Mouse (Mus musculus): ENCODE results near the gene Ptov1. TPM values are rescaled to one million over a fixed set of nuclear protein-coding genes. Genes with fewer than 3 reads are reported as not detected.
A peak's percentile ranks its signal among the peaks of the same experiment; 100 is the strongest.

The Ptov1 gene
- total and polyA plus RNA-seq, 2 experiments from 2014 or later = 430 to 500 TPM

GRCm38 (mm10) chr7:44896499-44896898, 26.9 kb upstream of the Ptov1 start:
- 18% methylated on average over 10 of the region's 10 CpGs for WGBS
- peak overlapping the region; percentile 81 for H3K9ac ChIP-seq (replicated peaks; ENCODE audit: low read length, poor library complexity, severe bottlenecking)
- H3K36me3 ChIP-seq (ENCODE audit: insufficient read depth, low read length) = peaks cover 19% of the 10 kb centered on the region
- DNase-seq (ENCODE audit: low spot score) (no peak), ATAC-seq (ENCODE audit: low FRiP score) (no peak)
- peak overlapping the region; percentile 57 for H3K4me3 ChIP-seq (ENCODE audit: low read depth, low read length)
- peak overlapping the region; percentile 91 for H3K27ac ChIP-seq (ENCODE audit: low read depth, low read length)
- peak overlapping the region; percentile 70 for H3K4me2 ChIP-seq (ENCODE audit: low read depth, low read length, poor library complexity, severe bottlenecking)
- no peaks in the 10 kb centered on the region for H3K27me3 ChIP-seq (ENCODE audit: insufficient read depth, low read length)
- no peak for TF ChIP-seq CTCF (IDR thresholded peaks at IDR 0.05)
- peaks cover 23% of the 10 kb centered on the region for H3K4me1 ChIP-seq (ENCODE audit: insufficient read depth, low read length)
- no peaks in the 10 kb centered on the region for H3K9me3 ChIP-seq (ENCODE audit: low read length)

GRCm38 (mm10) chr7:44895593-44896434, 26.2 kb upstream of the Ptov1 start, which contains the start of gene Fuz:
Gene Fuz (plus strand): TSS chr7:44896079.
- ATAC-seq (ENCODE audit: low FRiP score) (peak; percentile 80), DNase-seq (ENCODE audit: low spot score) (peak; percentile 98)
- H3K4me3 ChIP-seq (ENCODE audit: low read depth, low read length) = peak within 1 kb of the TSS; percentile 57
- H3K4me1 ChIP-seq (ENCODE audit: insufficient read depth, low read length) = peaks cover 28% of the 10 kb centered on the region
- peak; percentile 82 for TF ChIP-seq CTCF (IDR thresholded peaks at IDR 0.05)
- no peaks in the 10 kb centered on the region for H3K27me3 ChIP-seq (ENCODE audit: insufficient read depth, low read length)
- peaks cover 19% of the 10 kb centered on the region for H3K36me3 ChIP-seq (ENCODE audit: insufficient read depth, low read length)
- peak within 1 kb of the TSS; percentile 81 for H3K9ac ChIP-seq (replicated peaks; ENCODE audit: low read length, poor library complexity, severe bottlenecking)
- WGBS = under 1% methylated on average over 34 of the region's 34 CpGs
- H3K4me2 ChIP-seq (ENCODE audit: low read depth, low read length, poor library complexity, severe bottlenecking) = peak within 1 kb of the TSS; percentile 70
- H3K27ac ChIP-seq (ENCODE audit: low read depth, low read length) = peak within 1 kb of the TSS; percentile 91
- no peaks in the 10 kb centered on the region for H3K9me3 ChIP-seq (ENCODE audit: low read length)

GRCm38 (mm10) chr7:44895206-44895592, 25.6 kb upstream of the Ptov1 start:
- Histone ChIP-seq H3K4me1 (ENCODE audit: insufficient read depth, low read length) (peaks cover 33% of the 10 kb centered on the region), H3K9ac (replicated peaks; ENCODE audit: low read length, poor library complexity, severe bottlenecking) (0 out of 2 replicates have a peak overlapping the region, but pooled peaks have one; percentile 19)

GRCm38 (mm10) chr7:44894175-44894574, 24.6 kb upstream of the Ptov1 start:
- Histone ChIP-seq H3K9me3 (ENCODE audit: low read length) (no peaks in the 10 kb centered on the region), H3K4me1 (ENCODE audit: insufficient read depth, low read length) (peaks cover 33% of the 10 kb centered on the region), H3K9ac (replicated peaks; ENCODE audit: low read length, poor library complexity, severe bottlenecking) (no peak overlapping the region), H3K4me2 (ENCODE audit: low read depth, low read length, poor library complexity, severe bottlenecking) (no peak overlapping the region), H3K4me3 (ENCODE audit: low read depth, low read length) (no peak overlapping the region), H3K27me3 (ENCODE audit: insufficient read depth, low read length) (no peaks in the 10 kb centered on the region), H3K36me3 (ENCODE audit: insufficient read depth, low read length) (peaks cover 2% of the 10 kb centered on the region; the same call in 1 of the 2 replicates), H3K27ac (ENCODE audit: low read depth, low read length) (peak overlapping the region; percentile 91; the same call in 1 of the 2 replicates)
- no peak for TF ChIP-seq CTCF (IDR thresholded peaks at IDR 0.05)
- ATAC-seq (ENCODE audit: low FRiP score) = no peak
- DNase-seq (ENCODE audit: low spot score) = no peak
- WGBS = 88% methylated on average over 3 of the region's 3 CpGs

More at GRCm38 (mm10) chr7:44895206-44895592, 25.6 kb upstream of the Ptov1 start:
- no peaks in the 10 kb centered on the region for H3K27me3 ChIP-seq (ENCODE audit: insufficient read depth, low read length)
- ATAC-seq (ENCODE audit: low FRiP score) = no peak
- peaks cover 13% of the 10 kb centered on the region for H3K36me3 ChIP-seq (ENCODE audit: insufficient read depth, low read length)
- H3K4me3 ChIP-seq (ENCODE audit: low read depth, low read length) = peak overlapping the region; percentile 57
- WGBS = 20% methylated on average over 7 of the region's 7 CpGs
- peak overlapping the region; percentile 70 for H3K4me2 ChIP-seq (ENCODE audit: low read depth, low read length, poor library complexity, severe bottlenecking)
- H3K27ac ChIP-seq (ENCODE audit: low read depth, low read length) = peak overlapping the region; percentile 91
- no peak for DNase-seq (ENCODE audit: low spot score)
- TF ChIP-seq CTCF (IDR thresholded peaks at IDR 0.05) = no peak
- no peaks in the 10 kb centered on the region for H3K9me3 ChIP-seq (ENCODE audit: low read length)

- DNase-seq (ENCODE audit: low spot score) (peak; percentile 37), ATAC-seq (ENCODE audit: low FRiP score) (no peak)
- 2% methylated on average over 8 of the region's 8 CpGs for WGBS
- 0 out of 2 replicates have a peak overlapping the region, but pooled peaks have one; percentile 8 for H3K9ac ChIP-seq (replicated peaks; ENCODE audit: low read length, poor library complexity, severe bottlenecking)
- H3K4me2 ChIP-seq (ENCODE audit: low read depth, low read length, poor library complexity, severe bottlenecking) = peak overlapping the region; percentile 93
- peaks cover 33% of the 10 kb centered on the region for H3K4me1 ChIP-seq (ENCODE audit: insufficient read depth, low read length)
- no peaks in the 10 kb centered on the region for H3K27me3 ChIP-seq (ENCODE audit: insufficient read depth, low read length)
- peak overlapping the region; percentile 83 for H3K27ac ChIP-seq (ENCODE audit: low read depth, low read length)
- H3K9me3 ChIP-seq (ENCODE audit: low read length) = no peaks in the 10 kb centered on the region
- peak overlapping the region; percentile 87 for H3K4me3 ChIP-seq (ENCODE audit: low read depth, low read length)
- TF ChIP-seq CTCF (IDR thresholded peaks at IDR 0.05) = no peak
- H3K36me3 ChIP-seq (ENCODE audit: insufficient read depth, low read length) = 0 out of 2 replicates have a peak, but pooled peaks cover 7% of the 10 kb centered on the region
Observed at GRCm38 (mm10) chr7:44893197-44893596, 23.6 kb upstream of the Ptov1 start.

All from midbrain, postnatal 0 days (tissue).